8 mouse cellular contexts compared by ENCODE assay signal in the genomic region with DNA sequence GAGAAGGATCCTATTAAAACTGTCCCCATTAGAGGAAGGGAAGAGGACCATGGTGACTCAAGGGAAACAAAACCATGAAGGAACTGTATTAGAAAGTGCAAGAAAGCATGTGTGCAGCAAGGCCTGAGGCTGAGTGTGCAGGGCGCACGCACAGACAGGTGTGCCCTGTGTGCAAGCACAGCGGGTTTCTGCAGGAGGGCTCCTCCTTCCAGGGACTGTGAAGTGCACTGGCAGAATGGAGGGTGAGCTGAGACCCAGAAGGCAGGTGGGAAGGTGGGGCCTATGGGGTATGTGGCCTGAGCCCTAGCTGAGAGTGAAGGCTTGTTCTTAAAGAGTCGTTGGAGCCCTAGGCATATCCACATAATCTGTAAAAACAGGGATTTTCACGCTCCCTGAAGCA. TPM values are rescaled to one million over a fixed set of nuclear protein-coding genes. Genes with fewer than 3 reads are reported as not detected.
DNase-seq lines count a peak whose midpoint lies in the region; ATAC-seq and TF ChIP-seq lines count a peak whose summit lies in the region.

No protein-coding gene starts in this region.

- no peak for TF ChIP-seq POLR2A in limb, embryonic 14.5 days (IDR thresholded peaks at IDR 0.05; ENCODE audit: borderline replicate concordance, extremely low read depth, insufficient read depth, insufficient read length)

- no peaks in the 10 kb centered on the region for H3K9me3 ChIP-seq in kidney, embryonic 14.5 days (ENCODE audit: control insufficient read depth, low read length)
- H3K9me3 ChIP-seq in forebrain, embryonic 11.5 days (ENCODE audit: control insufficient read depth, low read length): no peaks in the 10 kb centered on the region
- H3K9me3 ChIP-seq in limb, embryonic 14.5 days (ENCODE audit: control insufficient read depth, low read length): no peaks in the 10 kb centered on the region
- no peaks in the 10 kb centered on the region for H3K9me3 ChIP-seq in stomach, embryonic 16.5 days (replicated peaks; ENCODE audit: control insufficient read depth, low read length)

- H3K4me2 ChIP-seq in kidney, embryonic 14.5 days (replicated peaks; ENCODE audit: low read depth, low read length): peak overlapping the region; percentile 64
- H3K4me2 ChIP-seq in forebrain, embryonic 11.5 days (ENCODE audit: low read depth, low read length, severe bottlenecking): peak overlapping the region; percentile 85
- peak overlapping the region; percentile 73 for H3K4me2 ChIP-seq in limb, embryonic 14.5 days (replicated peaks; ENCODE audit: low read depth, low read length, severe bottlenecking)
- peak overlapping the region; percentile 74 for H3K4me2 ChIP-seq in stomach, embryonic 16.5 days (ENCODE audit: low read depth, low read length)

- peak overlapping the region; percentile 87 for H3K4me3 ChIP-seq in kidney, embryonic 14.5 days (ENCODE audit: low read length)
- H3K4me3 ChIP-seq in forebrain, embryonic 11.5 days (ENCODE audit: low read depth, low read length): peak overlapping the region; percentile 97
- peak overlapping the region; percentile 86 for H3K4me3 ChIP-seq in limb, embryonic 14.5 days (replicated peaks; ENCODE audit: low read length)
- peak overlapping the region; percentile 62 for H3K4me3 ChIP-seq in stomach, embryonic 16.5 days (replicated peaks; ENCODE audit: low read length)

- 48% methylated on average over 5 of the region's 5 CpGs for WGBS in kidney, embryonic 14.5 days
- 45% methylated on average over 5 of the region's 5 CpGs for WGBS in forebrain, embryonic 11.5 days
- WGBS in limb, embryonic 14.5 days: 30% methylated on average over 5 of the region's 5 CpGs
- 36% methylated on average over 5 of the region's 5 CpGs for WGBS in stomach, embryonic 16.5 days

- H3K36me3 ChIP-seq in kidney, embryonic 14.5 days (ENCODE audit: control insufficient read depth, insufficient read depth, low read length): peaks cover 3% of the 10 kb centered on the region; the same call in 1 of the 2 replicates
- H3K36me3 ChIP-seq in forebrain, embryonic 11.5 days (ENCODE audit: control insufficient read depth, insufficient read depth, low read length): no peaks in the 10 kb centered on the region
- peaks cover 19% of the 10 kb centered on the region for H3K36me3 ChIP-seq in limb, embryonic 14.5 days (ENCODE audit: control insufficient read depth, insufficient read depth, low read length)
- H3K36me3 ChIP-seq in stomach, embryonic 16.5 days (ENCODE audit: control insufficient read depth, insufficient read depth, low read length): no peaks in the 10 kb centered on the region

- no peak for DNase-seq in kidney, postnatal 10 days
- DNase-seq in forebrain, embryonic 11.5 days (ENCODE audit: low spot score): no peak
- DNase-seq in limb, embryonic 14.5 days (ENCODE audit: low spot score): no peak
- no peak for DNase-seq in gastrocnemius, postnatal 14 days
- DNase-seq in frontal cortex, postnatal 10 days (ENCODE audit: low spot score in 2 of 2): no peak
- no peak for DNase-seq in gastrocnemius, postnatal 25 days

- intact Hi-C loops in gastrocnemius, postnatal 14 days (cut with DNase I; ENCODE audit: low total_unique reads): loop anchor here (5.0 kb wide), 1 partner anchor 362 kb away; the partner anchor contains the start of gene Artn

- H3K27ac ChIP-seq in kidney, embryonic 14.5 days (ENCODE audit: low read depth, low read length): peak overlapping the region; percentile 96; the same call in 1 of the 2 replicates
- no peak overlapping the region for H3K27ac ChIP-seq in forebrain, embryonic 11.5 days (ENCODE audit: low read depth, low read length)
- H3K27ac ChIP-seq in limb, embryonic 14.5 days (replicated peaks; ENCODE audit: low read depth, low read length): peak overlapping the region; percentile 88; the same call in 1 of the 2 replicates
- H3K27ac ChIP-seq in stomach, embryonic 16.5 days (ENCODE audit: low read length): peak overlapping the region; percentile 91

- H3K4me1 ChIP-seq in kidney, embryonic 14.5 days (ENCODE audit: control insufficient read depth, insufficient read depth, low read length): peaks cover 26% of the 10 kb centered on the region
- peaks cover 19% of the 10 kb centered on the region for H3K4me1 ChIP-seq in forebrain, embryonic 11.5 days (replicated peaks; ENCODE audit: control insufficient read depth, insufficient read depth, low read length)
- peaks cover 20% of the 10 kb centered on the region for H3K4me1 ChIP-seq in limb, embryonic 14.5 days (ENCODE audit: control insufficient read depth, insufficient read depth, low read length)
- H3K4me1 ChIP-seq in stomach, embryonic 16.5 days (ENCODE audit: control insufficient read depth, insufficient read depth, low read length): peaks cover 42% of the 10 kb centered on the region

- no peaks in the 10 kb centered on the region for H3K27me3 ChIP-seq in kidney, embryonic 14.5 days (ENCODE audit: control insufficient read depth, insufficient read depth, low read length)
- no peaks in the 10 kb centered on the region for H3K27me3 ChIP-seq in forebrain, embryonic 11.5 days (ENCODE audit: control insufficient read depth, insufficient read depth, low read length)
- H3K27me3 ChIP-seq in limb, embryonic 14.5 days (ENCODE audit: control insufficient read depth, insufficient read depth, low read length): no peaks in the 10 kb centered on the region
- no peaks in the 10 kb centered on the region for H3K27me3 ChIP-seq in stomach, embryonic 16.5 days (ENCODE audit: control insufficient read depth, insufficient read depth, low read length)

- peak overlapping the region; percentile 98; the same call in 1 of the 2 replicates for H3K9ac ChIP-seq in kidney, embryonic 14.5 days (ENCODE audit: low read depth, low read length)
- H3K9ac ChIP-seq in forebrain, embryonic 11.5 days (ENCODE audit: low read length): peak overlapping the region; percentile 86
- H3K9ac ChIP-seq in limb, embryonic 14.5 days (ENCODE audit: low read depth, low read length, severe bottlenecking): peak overlapping the region; percentile 93; the same call in 1 of the 2 replicates
- peak overlapping the region; percentile 96 for H3K9ac ChIP-seq in stomach, embryonic 16.5 days (ENCODE audit: low read length)

- 0 out of 2 replicates have a peak, but pooled peaks have one; percentile 0 for ATAC-seq in kidney, embryonic 14.5 days (ENCODE audit: low FRiP score, low TSS enrichment)
- no peak for ATAC-seq in forebrain, embryonic 11.5 days (replicated peaks; ENCODE audit: low FRiP score)
- ATAC-seq in limb, embryonic 14.5 days (ENCODE audit: low FRiP score, low read depth): no peak
- ATAC-seq in stomach, embryonic 16.5 days (ENCODE audit: insufficient read depth, low FRiP score): no peak

RNA-seq across cellular contexts. Expression of gene Ptprf, which starts 1.9 kb away (rescaled TPM):
- polyA plus RNA-seq in kidney, embryonic 14.5 days (2014; fragmentation: Nextera tagmentation; extraction: Ambion mirVana): 53.3 and 68.1 TPM in 2 replicates
- 90.5 and 99.9 TPM in 2 replicates for polyA plus RNA-seq in forebrain, embryonic 11.5 days (2014; fragmentation: Nextera tagmentation; extraction: Ambion mirVana)
- 85.0 and 108 TPM in 2 replicates for polyA plus RNA-seq in limb, embryonic 14.5 days (2012; rRNA removed)
- 71.9 and 78.1 TPM in 2 replicates for polyA plus RNA-seq in limb, embryonic 14.5 days (2014; fragmentation: Nextera tagmentation; extraction: Ambion mirVana)
- polyA plus RNA-seq in stomach, embryonic 16.5 days (2015; fragmentation: Nextera tagmentation; extraction: Ambion mirVana): 86.0 and 93.0 TPM in 2 replicates
- 10 to 100 TPM in 1 of 2 experiments, 1 to 10 TPM in 1; 7.7 to 11.7 TPM for total RNA-seq in gastrocnemius, postnatal 14 days (2021)
- total RNA-seq in gastrocnemius, postnatal 25 days (2021): 1 to 10 TPM; 3.7 to 4.8 TPM
